Mouse (Mus musculus) liver, adult 2 months (tissue): ENCODE results near the gene Tnip2.

Source experiments
- CTCF ChIP-seq: fragments of 200-500 bp; IDR thresholded peaks from 2 replicates; pipeline ENCODE4 v1.5.1; 2011; ENCODE audit warnings: low read depth, low read length, control low read depth
- POLR2A ChIP-seq: fragments of 200-500 bp; IDR thresholded peaks from 2 replicates; pipeline ENCODE4 v1.6.1; 2011; ENCODE audit warnings: low read length, control low read depth; ENCODE audit not compliant: insufficient read depth; ENCODE audit errors: extremely low read depth

- no peak for TF ChIP-seq CTCF
- no peak for TF ChIP-seq POLR2A
Measured at GRCm38 (mm10) chr5:34501588-34501987, 12.2 kb downstream of the Tnip2 start.
